Mouse (Mus musculus) lung, postnatal 25 days (tissue): ENCODE measurements at regions not wholly inside any gene's neighbourhood (a gene's known extent, or its start where the extent isn't known, plus 50 kb on each side); places are given as distances from the start of the nearest gene placed in this dataset.
A peak's percentile ranks its signal among the peaks of the same experiment; 100 is the strongest.

Source experiments
- DNase-seq: peaks from one replicate; pipeline ENCODE4 v3.0.0; 2022; ENCODE audit warnings: low spot score

DNA sequence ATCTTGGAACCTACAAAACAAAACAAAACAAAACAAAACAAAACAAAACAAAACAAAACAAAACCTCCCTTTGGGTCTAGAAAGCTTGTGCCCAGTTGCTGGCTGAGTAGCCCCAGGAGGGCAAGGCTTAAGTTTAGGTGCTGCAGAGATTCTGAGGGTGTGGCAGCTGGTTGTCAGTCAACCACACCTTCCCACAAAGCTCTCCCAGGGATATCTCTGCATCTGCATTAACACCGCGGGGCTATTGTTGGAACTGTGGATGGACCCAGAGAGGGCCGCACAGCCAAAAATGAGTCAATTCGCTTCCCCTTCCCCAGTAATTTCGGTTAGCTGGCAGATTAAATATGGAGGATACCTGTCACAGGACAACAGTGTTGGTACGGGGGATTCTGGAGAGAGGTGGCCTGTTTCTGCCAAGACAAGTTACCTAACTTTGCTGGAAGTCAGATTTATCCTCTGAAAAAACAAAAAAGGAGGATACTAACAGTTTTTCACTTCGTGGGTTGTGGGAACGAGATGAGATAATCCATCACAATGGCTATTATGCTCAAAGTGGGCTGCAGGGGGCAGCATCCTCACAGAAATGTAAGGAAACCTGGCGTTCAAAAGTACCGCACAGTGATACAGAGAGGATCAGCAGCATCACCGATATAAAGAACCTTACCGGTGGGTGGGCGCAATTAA lies 96.7 kb downstream of the 1500009L16Rik start:
- peak; percentile 76 for DNase-seq

DNA sequence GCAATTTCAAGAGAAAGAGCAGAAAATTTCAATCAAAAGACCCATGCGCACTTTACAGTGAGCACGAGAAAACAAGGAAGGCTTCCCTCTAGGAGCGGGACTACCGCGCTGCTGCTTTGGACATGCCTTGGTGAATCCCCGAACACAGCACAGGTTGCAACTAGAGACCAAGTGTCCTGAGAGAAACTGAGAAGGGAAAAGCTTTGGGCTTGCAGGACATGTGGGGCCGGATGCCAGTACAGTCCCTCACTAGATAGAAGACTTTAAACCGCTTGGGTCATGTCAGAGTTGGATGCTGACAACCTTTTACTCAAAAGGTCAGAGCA lies 97.2 kb downstream of the 1500009L16Rik start:
- DNase-seq: no peak

DNA sequence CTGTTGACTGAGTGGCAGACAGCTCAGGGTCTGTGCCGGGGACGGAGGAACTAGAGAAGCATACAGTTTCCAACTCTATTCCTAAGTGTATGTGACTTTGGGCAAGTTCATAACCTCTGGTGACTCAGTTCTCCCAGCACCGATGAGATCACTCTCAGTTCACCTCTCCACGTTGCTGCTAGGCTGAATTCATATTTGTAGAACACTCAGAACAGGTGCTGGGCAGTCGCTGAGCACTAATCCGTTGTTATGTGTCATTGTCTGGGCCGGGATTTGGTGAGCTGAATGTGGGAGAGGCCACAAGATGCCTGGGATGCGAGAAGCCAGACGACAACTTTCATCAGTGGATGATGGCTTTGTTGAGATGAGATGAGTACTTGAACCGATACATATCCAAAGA lies 98.4 kb downstream of the 1500009L16Rik start:
- DNase-seq: no peak

DNA sequence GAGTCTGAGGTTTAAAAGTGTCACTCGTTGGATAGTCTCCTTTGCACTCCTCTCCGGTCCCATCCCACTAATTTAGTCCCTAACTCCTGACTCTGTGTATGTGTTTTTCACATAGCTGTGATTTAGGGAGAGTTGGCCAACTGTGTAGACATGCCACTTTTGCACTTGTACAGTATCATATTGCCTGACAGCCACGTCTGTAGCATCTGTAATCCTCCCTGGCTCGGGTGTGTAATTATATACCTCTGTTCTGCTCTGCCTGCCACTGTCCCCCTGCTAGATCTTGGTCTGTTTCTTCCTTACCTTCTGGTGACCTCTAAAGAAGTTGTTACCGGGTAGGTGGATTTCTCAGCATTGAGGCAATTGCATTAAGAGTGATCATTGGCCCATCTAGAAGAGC lies 103.4 kb downstream of the 1500009L16Rik start:
- no peak for DNase-seq

DNA sequence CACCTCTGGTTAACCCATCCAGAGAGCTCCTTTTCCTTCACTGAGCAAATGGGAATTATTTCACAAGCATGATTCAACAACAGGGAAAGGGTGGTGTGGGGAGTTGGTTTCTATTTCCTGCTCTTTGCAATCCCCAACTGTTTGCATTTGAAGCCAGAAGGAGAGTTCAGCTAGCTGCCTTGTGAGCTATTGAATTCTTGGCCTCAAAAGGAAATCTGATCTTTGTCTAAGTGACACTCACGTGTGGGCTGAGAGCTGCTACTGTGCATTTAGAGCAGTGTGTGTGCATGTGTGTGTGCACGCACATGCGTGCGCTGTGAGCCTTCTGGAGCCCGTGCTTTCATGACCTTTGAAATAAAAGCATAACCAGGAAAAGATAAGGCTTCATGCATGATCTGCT lies 113.7 kb downstream of the 1500009L16Rik start:
- DNase-seq: peak; percentile 63

DNA sequence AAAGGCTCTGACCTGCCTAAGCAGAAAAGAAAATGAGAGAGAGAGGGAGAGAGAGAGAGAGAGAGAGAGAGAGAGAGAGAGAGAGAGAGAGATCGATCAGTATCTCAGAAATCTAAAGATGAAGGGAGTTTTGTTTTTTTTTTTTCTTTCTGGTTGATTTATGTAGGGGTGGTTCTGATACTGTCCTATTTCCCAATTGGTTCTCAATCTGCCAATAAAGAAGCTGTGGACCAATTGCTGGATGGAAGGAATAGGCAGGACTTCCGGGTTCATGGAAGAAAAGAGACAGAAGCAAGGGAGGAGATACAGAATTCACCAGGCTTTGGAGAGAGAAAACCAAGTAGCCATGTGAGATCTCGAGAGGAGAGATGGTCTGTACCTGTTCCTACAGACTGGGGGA lies 117.6 kb downstream of the 1500009L16Rik start:
- DNase-seq: no peak

DNA sequence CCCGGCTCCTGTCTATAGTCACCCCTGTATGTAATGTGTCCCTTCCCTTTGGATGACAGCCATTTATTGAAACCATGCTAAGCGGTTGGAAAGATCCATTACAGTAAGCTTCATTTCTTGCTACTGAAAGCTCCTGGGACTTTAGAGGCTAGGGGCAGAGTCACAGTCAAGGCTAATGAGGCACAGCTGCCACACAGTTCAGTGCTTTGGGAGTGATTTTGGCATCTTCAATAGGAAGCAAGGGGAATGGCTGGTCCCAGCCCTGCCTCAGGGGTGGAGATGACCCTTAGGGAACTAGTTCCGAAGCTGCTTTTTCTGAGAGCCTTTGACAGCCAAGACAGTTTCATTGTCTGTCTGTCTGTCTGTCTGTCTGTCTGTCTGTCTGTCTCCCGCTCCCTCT lies 128.2 kb downstream of the 1500009L16Rik start:
- DNase-seq: no peak

DNA sequence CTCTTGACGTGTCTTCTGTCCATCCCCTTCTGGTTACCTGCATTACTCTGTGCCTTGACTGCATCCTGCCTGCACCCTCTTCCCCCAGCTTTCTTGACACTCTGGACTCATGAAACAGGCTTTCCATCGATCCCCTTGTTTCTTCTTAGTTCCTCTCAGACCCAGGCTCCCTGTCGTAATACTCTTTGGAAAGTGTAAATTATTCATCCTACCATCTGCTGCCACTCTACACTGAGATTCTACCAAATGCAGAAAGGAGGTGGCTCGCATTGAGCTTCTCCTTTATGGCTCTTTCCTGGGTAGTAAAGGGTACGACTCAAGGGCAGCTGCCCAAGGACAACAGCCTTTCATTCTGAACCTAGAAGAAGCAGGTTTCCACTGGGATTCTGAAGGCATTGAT lies 129.5 kb downstream of the 1500009L16Rik start:
- no peak for DNase-seq

DNA sequence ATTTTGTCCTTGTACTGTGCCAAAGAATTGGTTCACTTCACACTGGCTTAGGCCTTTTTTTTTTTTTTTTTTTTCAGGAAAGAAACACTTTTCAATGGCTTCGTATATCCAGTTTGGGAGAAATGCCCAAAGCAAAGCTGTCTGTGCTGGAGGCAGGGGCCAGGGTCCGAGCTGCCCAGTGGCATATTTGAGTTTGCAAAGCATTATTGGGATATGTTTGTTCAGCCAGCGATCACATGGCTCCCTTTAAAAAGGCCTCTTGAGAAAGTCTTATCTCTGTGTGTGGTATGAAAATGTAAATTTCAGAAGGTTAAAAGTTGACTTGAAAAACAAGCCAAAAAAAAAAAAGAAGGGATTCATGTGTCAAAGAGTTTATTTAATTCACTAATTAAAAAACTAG lies 130.1 kb downstream of the 1500009L16Rik start:
- peak; percentile 26 for DNase-seq

DNA sequence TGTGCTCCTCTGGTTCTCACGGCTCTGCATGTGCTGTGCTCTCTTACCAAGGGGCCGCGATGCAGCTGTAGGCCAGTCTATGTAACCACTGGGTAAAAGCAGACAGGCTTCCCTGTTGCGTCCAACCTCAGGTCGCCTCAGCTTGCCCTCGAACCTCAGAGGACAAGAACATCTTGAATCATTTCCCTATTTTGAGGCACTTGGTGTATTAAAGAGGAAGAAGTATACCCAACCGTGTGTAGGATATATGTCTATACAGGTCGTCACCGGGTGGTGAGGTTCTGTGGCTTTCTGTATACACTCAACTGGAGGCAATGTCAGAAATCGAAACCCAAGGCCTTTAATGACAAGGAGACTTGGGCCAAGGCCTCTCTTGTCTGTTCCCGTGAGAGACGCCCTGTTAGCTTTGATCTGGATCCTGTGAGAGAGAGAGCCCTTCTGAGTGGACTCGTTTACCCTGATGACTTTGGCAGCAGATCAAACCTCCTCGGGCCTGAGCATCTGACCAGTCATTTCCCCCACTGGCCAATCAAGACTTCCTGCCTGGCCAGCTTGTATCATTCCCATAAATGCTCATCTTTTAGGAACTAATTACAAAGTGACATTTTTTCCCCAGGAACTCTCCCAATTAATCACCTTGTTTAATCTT lies 135.3 kb downstream of the 1500009L16Rik start:
- DNase-seq: peak; percentile 63

DNA sequence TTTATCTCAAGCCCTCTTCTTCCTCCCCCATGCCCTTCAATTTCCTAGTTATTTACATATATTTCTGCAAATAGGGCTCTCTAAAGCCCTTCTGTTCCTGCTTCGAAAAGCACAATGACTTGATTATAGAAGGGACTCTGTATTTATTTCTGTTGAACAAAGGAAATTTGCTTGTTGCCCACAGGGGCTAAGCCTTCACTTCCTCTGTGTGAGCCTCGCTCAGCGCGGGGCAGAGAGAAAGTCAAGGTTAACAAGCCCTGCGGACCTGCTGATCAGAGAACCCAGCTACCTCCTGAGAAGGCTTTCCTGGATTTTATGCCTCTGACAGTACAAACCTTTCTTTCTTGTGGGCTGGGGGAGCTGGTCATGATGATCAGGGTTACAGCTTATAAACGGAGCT lies 136.0 kb downstream of the 1500009L16Rik start:
- no peak for DNase-seq

DNA sequence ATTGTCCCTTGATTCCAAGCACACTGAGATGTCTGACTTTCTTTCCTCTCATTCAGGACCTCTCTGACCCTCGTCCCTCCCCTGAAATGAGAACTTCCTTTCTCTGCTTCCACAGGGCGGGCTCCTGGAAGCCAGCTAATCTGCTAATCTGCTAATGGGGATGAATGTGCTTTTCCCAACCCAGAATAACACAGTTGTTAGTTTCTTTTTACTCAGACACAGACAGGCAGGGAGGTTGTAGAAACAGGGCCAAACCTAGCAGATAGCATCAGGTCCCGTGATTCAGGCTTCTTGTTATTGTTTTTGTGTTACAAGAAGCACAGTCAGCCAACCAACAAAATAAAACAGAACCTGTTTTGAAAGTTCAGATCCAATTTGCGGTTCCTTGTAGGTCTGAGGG lies 137.0 kb downstream of the 1500009L16Rik start:
- DNase-seq: peak; percentile 36

DNA sequence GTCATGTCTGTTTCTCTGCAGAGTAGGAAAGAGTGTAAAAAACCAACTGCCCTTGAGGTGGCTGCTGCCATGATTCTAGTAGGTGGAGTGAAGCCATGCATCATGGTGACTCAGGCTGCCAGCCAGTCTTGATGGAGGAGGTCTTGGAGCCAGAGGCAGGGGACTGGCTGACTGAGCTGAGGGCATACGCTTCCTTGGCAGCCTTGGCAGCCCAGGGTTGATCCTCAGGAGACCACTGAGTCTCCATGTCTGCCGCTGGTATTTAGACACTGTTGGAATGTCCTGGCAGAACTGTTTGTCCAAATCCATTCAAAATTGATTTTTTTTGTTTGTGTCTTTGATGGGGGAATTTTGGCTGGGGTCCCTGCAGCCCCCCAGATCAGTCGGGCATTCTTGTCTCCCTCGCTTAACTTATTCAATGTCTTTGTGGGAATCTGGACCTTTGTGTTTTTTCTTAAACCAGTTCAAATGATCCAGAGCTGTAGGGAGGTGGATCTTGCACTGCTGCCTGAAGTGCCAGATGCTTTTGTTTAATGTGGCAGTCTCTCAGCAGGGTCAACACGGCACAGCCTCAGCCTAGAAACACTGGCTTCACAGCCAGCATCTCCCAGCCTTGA lies 139.0 kb downstream of the 1500009L16Rik start:
- peak; percentile 37 for DNase-seq

DNA sequence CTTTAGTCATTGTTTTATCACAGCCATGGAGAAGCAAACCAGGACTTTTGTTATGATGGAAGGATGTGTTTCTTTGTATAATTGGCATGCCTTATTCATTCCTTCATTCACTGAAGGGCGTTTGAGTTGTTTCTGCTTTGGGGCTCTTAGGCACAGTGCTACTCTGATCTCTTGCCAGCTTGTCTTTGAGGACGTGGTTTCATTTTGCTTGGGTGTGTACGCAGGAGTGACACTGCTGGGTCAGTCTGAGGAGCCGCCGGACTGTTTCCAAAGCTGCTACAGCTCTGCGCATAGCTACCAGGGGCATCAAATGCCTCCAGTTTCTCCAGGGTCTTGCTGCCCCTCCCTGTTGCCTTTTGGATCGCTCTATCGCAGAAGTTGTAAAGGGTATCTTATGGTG lies 141.9 kb downstream of the 1500009L16Rik start:
- peak; percentile 65 for DNase-seq

DNA sequence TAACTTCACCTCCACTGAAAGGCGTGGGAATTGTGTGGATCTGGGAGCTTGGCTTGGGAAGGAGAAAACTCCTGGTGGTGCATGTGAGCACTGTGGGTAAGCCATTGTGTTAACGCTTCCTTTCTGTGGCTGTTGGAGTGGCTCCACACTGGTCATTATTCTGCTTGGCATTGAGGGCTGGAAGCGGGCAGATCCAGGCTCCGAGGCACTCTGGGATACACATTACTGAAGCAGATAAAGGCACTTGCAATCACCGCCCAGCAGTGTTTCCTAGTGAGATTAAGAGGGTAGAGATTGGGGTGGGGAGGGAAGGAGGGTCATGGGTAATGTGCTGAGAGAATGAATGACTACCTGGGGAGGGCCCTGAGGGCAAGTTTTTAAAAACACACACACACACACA lies 143.3 kb downstream of the 1500009L16Rik start:
- peak; percentile 61 for DNase-seq

DNA sequence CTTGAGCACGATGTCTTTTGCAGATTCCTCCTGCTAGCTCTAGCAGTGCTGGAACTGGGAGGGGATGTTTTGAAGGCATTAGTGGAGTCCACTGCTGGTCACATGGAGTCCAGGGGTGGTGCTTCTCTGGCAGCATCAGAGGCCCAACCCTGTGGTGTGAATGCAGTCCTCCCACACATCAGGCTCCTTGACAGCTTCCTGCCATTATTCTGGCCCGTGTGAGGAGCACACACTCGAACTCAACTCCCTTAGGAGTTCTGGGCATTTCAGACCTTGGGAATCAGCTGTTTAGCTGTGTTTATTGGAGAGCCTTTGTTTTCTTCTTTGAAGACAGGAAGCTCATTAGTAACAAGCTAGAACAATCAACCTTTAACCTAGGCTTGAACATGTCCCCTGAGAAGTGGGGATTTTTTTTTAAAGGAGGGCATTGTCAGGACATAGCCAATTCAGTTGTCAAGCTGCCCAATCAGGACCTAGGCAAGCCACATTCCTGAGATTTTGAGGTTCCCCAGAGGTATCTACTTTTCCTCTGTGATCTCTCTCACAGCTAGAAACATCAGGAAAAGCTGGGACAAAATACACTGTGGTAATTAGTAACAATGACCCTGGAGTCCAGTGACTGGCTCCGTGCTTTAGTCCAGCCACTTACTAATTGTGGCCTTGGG lies 149.2 kb downstream of the 1500009L16Rik start:
- DNase-seq: peak; percentile 73

DNA sequence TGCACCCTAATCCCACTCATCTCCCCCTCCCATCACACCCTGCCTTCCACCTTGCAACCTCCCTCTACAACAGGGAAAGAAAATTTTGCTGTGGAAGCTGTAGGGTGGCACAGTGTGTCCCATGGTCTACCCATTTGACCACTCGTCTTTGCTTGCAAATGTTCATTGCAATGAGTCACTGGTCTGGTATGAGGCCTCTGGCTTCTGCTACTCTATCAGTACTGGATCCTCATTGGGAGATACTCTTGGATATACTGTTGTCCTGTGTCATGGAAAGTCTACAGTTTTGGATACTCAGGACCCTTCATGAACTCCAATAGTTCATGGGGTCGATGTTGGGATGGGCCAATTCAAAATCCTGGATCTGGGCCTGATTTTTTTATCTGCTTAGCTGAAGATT lies 156.1 kb downstream of the 1500009L16Rik start:
- no peak for DNase-seq

DNA sequence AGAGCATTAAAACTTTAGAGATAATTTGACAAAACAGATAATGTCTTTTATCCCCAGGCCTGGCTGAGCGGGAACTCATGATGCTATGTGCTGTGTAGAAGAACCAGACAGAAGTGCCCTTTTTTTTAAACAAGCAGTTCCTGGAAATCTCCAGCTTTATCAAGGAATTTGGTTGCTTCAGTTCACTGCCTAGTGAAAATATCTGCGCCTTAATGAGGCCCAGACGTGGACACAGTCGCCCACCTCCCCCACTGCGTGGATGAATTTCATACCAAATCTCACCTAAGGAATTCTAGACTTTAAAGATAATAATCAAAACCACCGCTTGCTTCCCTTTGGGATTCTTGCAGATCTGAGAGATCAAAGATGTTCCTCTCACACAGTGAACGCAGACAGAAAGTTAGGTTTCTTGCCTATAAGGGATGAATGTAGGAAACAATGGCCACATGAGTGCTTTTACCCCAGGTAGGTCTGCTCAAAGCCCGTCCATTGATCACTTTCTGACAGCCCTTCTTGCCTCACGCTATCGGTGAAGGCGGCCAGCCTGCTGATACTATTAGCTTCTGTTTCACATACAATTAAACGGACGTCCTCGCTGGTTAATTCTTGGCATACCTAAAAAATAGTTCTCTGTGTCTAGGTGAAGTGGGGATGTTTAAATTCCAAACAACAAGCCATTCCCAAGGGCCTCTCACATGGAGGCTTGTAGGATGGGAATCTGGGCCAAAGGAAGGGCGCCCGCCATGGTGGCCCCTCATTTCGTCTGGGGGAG lies 159.6 kb downstream of the 1500009L16Rik start:
- no peak for DNase-seq

DNA sequence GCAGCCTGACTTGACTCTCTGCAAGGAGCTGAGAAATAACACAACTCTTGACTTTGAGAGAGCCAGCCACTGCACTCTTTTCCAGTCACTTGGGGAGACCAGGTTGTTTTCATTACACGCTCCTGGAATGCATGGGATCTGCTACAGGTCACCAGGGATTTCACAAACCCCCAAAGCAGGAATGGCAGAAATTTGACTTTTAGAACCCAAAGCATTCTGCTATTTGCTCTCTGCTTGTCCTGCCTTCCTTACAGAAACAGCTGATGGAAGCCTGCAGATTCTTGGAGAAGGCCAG lies 160.2 kb downstream of the 1500009L16Rik start:
- DNase-seq: no peak

DNA sequence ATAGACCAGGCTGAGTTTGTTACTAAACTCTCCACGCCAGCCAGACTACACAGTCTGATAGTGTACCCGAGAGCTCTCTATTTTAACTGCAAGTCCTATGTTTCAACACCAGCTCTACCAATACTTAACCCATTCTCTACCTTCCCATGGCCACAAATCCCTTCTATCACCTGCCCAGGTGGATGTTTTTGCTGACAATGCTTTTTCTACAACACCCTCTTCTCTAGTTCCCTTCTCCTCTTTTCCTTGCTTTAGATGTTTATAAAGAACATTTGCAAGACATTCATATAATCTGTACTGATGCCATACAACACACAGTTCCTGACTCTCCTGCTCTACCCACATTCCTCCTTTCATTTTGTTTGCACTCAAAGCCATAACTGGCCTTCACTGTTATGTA lies 161.9 kb downstream of the 1500009L16Rik start:
- DNase-seq: no peak

DNA sequence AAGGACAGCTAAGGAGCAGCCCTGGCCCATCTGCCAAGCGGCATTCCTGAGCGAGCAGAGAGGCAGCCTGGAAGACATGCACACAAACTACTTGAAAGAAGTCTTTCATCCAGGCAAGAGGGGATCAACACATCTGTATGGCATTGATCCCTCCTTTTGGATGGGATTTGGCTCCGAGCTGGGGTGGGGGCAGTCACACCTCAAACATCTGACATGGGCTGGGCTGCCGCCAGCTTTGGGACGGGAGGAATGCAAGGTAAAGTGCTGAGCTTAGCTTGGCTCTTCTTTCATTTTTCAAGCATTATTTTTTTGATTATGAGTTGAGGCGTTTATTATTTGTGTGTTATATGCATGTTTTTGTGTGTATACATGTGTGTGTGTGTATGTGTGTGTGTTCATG lies 165.9 kb downstream of the 1500009L16Rik start:
- DNase-seq: no peak

DNA sequence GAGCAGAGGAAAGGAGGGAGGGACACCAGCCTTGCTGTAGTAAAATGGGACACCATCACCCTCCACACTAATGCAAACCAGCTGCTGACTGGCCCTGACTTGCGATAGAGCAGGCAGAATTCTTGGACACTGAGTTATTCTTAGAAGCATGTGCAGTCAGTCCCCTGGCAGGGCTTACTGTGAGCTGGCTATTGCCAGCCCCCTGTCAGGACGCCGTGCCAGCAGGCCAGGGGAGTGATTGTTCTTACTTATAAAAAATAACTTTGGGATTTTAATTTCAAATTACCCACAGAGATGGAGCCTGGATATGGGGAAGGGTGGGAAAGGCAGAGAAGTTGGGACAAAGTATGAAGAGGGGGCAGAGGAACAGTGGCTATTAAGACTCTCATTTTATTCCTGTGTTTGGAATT lies 173.1 kb downstream of the 1500009L16Rik start:
- DNase-seq: peak; percentile 49

DNA sequence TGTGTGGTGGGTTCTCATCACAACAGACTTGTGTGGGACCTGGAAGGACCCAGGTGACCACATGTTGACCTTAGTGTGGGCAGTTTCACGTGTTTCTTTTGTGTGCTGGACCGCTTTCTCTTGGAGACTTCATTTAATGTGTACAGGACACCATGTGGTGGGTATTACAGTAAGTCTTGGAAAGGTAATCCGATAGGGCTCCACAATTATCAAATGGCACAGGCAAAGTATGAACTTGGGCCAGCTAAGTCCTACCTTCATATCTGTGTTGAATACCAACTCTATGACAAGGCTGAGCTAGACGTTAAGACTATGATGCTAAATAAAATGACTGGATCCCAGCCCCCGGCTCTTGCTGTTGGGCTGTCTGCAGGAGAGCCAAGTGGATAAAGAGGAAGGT lies 173.5 kb downstream of the 1500009L16Rik start:
- no peak for DNase-seq
